Mouse (Mus musculus): ENCODE measurements around the gene Gm17509. TPM values are rescaled to one million over a fixed set of nuclear protein-coding genes. Genes with fewer than 3 reads are reported as not detected.

Gm17509 gene
- polyA plus RNA-seq, 1 experiment from 2014 or later = not detected

- Histone ChIP-seq H3K4me3 (ENCODE audit: low read length) (no peak overlapping the region), H3K36me3 (ENCODE audit: control insufficient read depth, insufficient read depth, low read length) (no peaks in the 10 kb centered on the region), H3K27me3 (replicated peaks; ENCODE audit: control insufficient read depth, insufficient read depth, low read length) (no peaks in the 10 kb centered on the region), H3K9me3 (ENCODE audit: control insufficient read depth, low read length) (no peaks in the 10 kb centered on the region), H3K27ac (ENCODE audit: low read length) (no peak overlapping the region), H3K4me1 (ENCODE audit: control insufficient read depth, insufficient read depth, low read length) (no peaks in the 10 kb centered on the region), H3K9ac (ENCODE audit: low read depth, low read length) (no peak overlapping the region), H3K4me2 (ENCODE audit: low read depth, low read length) (no peak overlapping the region)
- WGBS = 88% methylated on average over 8 of the region's 8 CpGs
- ATAC-seq = no peak
These were observed 12.9 kb upstream of the Gm17509 start for GRCm38 (mm10) chr13:117233808-117234207.

GRCm38 (mm10) chr13:117230371-117231110 is 9.7 kb upstream of the Gm17509 start:
- 74% methylated on average over 6 of the region's 6 CpGs for WGBS
- no peak overlapping the region for H3K9ac ChIP-seq (ENCODE audit: low read depth, low read length)
- H3K4me2 ChIP-seq (ENCODE audit: low read depth, low read length) = no peak overlapping the region
- H3K4me1 ChIP-seq (ENCODE audit: control insufficient read depth, insufficient read depth, low read length) = no peaks in the 10 kb centered on the region
- H3K27ac ChIP-seq (ENCODE audit: low read length) = no peak overlapping the region
- no peak for ATAC-seq
- no peak overlapping the region for H3K4me3 ChIP-seq (ENCODE audit: low read length)
- no peaks in the 10 kb centered on the region for H3K36me3 ChIP-seq (ENCODE audit: control insufficient read depth, insufficient read depth, low read length)
- H3K9me3 ChIP-seq (ENCODE audit: control insufficient read depth, low read length) = no peaks in the 10 kb centered on the region
- no peaks in the 10 kb centered on the region for H3K27me3 ChIP-seq (replicated peaks; ENCODE audit: control insufficient read depth, insufficient read depth, low read length)

DNA sequence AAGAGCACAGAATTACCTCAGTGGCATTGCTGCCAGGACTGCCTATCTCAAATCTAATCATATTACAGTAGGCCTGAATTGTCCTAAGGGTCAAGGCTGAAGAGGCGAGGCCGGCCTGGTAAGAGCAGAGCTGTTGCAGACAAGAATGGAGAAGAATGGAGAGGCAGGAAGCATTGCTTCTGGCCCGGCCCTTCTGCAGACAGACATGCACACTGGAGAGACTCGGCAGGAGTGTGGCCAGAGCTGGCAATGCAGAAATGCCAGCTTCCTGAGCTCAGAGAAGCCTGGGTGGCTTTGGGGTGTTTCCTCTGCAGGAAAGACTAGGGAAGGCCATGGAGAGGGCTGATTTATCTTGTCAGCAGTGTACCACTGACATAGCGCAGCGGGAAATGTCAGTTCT is 4.7 kb upstream of the Gm17509 start:
- H3K4me1 ChIP-seq (ENCODE audit: control insufficient read depth, insufficient read depth, low read length) = 0 out of 2 replicates have a peak, but pooled peaks cover 4% of the 10 kb centered on the region
- H3K4me3 ChIP-seq (ENCODE audit: low read length) = no peak overlapping the region
- ATAC-seq = no peak
- H3K9ac ChIP-seq (ENCODE audit: low read depth, low read length) = no peak overlapping the region
- no peaks in the 10 kb centered on the region for H3K36me3 ChIP-seq (ENCODE audit: control insufficient read depth, insufficient read depth, low read length)
- peaks cover 7% of the 10 kb centered on the region for H3K27me3 ChIP-seq (replicated peaks; ENCODE audit: control insufficient read depth, insufficient read depth, low read length)
- 66% methylated on average over 6 of the region's 6 CpGs for WGBS
- H3K4me2 ChIP-seq (ENCODE audit: low read depth, low read length) = no peak overlapping the region
- no peaks in the 10 kb centered on the region for H3K9me3 ChIP-seq (ENCODE audit: control insufficient read depth, low read length)
- no peak overlapping the region for H3K27ac ChIP-seq (ENCODE audit: low read length)

GRCm38 (mm10) chr13:117224901-117225300 is 4.0 kb upstream of the Gm17509 start:
- no peak overlapping the region for H3K27ac ChIP-seq (ENCODE audit: low read length)
- no peaks in the 10 kb centered on the region for H3K36me3 ChIP-seq (ENCODE audit: control insufficient read depth, insufficient read depth, low read length)
- WGBS = 53% methylated on average over 2 of the region's 2 CpGs
- no peak for ATAC-seq
- H3K9me3 ChIP-seq (ENCODE audit: control insufficient read depth, low read length) = no peaks in the 10 kb centered on the region
- H3K4me3 ChIP-seq (ENCODE audit: low read length) = no peak overlapping the region
- no peak overlapping the region for H3K4me2 ChIP-seq (ENCODE audit: low read depth, low read length)
- H3K27me3 ChIP-seq (replicated peaks; ENCODE audit: control insufficient read depth, insufficient read depth, low read length) = peaks cover 7% of the 10 kb centered on the region
- H3K9ac ChIP-seq (ENCODE audit: low read depth, low read length) = no peak overlapping the region
- 0 out of 2 replicates have a peak, but pooled peaks cover 7% of the 10 kb centered on the region for H3K4me1 ChIP-seq (ENCODE audit: control insufficient read depth, insufficient read depth, low read length)

GRCm38 (mm10) chr13:117223125-117223524 is 2.2 kb upstream of the Gm17509 start:
- no peak overlapping the region for H3K4me2 ChIP-seq (ENCODE audit: low read depth, low read length)
- 51% methylated on average over 5 of the region's 5 CpGs for WGBS
- H3K27me3 ChIP-seq (replicated peaks; ENCODE audit: control insufficient read depth, insufficient read depth, low read length) = peaks cover 13% of the 10 kb centered on the region
- no peak overlapping the region for H3K9ac ChIP-seq (ENCODE audit: low read depth, low read length)
- ATAC-seq = no peak
- no peak overlapping the region for H3K27ac ChIP-seq (ENCODE audit: low read length)
- H3K4me1 ChIP-seq (ENCODE audit: control insufficient read depth, insufficient read depth, low read length) = 0 out of 2 replicates have a peak, but pooled peaks cover 7% of the 10 kb centered on the region
- no peaks in the 10 kb centered on the region for H3K9me3 ChIP-seq (ENCODE audit: control insufficient read depth, low read length)
- no peaks in the 10 kb centered on the region for H3K36me3 ChIP-seq (ENCODE audit: control insufficient read depth, insufficient read depth, low read length)
- no peak overlapping the region for H3K4me3 ChIP-seq (ENCODE audit: low read length)

DNA sequence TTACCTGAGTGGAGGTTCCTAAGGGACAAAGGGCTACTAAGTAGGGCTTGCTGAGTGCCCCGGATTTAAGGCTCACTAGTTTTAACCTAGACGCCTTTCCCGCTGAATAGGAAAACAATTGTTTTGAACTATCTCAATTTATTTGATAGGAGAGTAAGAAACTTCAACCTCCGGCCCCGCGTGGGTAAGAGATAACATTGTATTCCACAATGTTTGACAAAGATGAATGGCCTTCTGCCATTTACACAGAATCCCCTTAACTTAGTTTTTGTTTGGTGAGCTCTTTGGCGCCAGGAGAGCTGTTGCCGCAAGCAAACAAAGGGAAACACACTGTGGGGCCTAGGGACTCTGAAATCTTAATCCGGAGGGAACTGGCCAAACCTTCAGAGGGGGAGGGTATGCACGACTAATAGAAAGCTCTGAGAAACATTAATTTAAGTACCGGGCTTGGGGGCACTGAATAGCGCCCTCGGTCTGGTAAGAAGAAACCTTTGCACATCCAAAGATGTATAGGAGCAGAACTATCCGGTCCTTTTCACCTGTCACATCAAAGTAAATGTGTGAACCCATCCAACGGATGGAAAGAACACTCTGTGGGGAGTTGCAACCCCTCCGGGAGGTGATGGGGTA is 889 bp downstream of the Gm17509 start:
- H3K27me3 ChIP-seq (replicated peaks; ENCODE audit: control insufficient read depth, insufficient read depth, low read length) = peaks cover 13% of the 10 kb centered on the region
- H3K9me3 ChIP-seq (ENCODE audit: control insufficient read depth, low read length) = no peaks in the 10 kb centered on the region
- 0 out of 2 replicates have a peak, but pooled peaks cover 7% of the 10 kb centered on the region for H3K4me1 ChIP-seq (ENCODE audit: control insufficient read depth, insufficient read depth, low read length)
- H3K36me3 ChIP-seq (ENCODE audit: control insufficient read depth, insufficient read depth, low read length) = no peaks in the 10 kb centered on the region
- no peak for ATAC-seq
- H3K4me2 ChIP-seq (ENCODE audit: low read depth, low read length) = peak overlapping the region; percentile 99
- H3K27ac ChIP-seq (ENCODE audit: low read length) = no peak overlapping the region
- WGBS = 13% methylated on average over 16 of the region's 16 CpGs
- H3K4me3 ChIP-seq (ENCODE audit: low read length) = peak overlapping the region; percentile 66
- H3K9ac ChIP-seq (ENCODE audit: low read depth, low read length) = 0 out of 2 replicates have a peak overlapping the region, but pooled peaks have one; percentile 64

DNA sequence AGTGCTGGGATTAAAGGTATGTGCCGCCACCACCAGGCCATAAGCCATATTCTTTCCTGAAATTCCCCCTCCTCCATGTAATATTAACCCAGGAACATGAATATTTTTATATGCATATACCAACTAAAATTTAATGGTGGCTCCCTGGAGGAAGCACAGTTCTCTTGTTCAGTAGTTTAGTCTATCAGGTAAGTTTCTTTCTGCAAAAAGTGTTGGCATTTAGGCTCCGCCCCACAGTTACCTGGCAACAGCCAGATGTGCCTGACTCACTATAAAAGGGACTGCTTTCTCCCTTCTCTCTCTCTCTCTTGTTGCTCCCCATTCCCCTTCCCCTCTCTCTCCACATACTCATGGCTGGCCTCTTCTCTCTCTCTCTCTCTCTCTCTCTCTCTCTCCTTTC is 2.8 kb downstream of the Gm17509 start:
- Histone ChIP-seq H3K9ac (ENCODE audit: low read depth, low read length) (no peak overlapping the region), H3K4me2 (ENCODE audit: low read depth, low read length) (no peak overlapping the region), H3K36me3 (ENCODE audit: control insufficient read depth, insufficient read depth, low read length) (no peaks in the 10 kb centered on the region), H3K4me3 (ENCODE audit: low read length) (no peak overlapping the region), H3K9me3 (ENCODE audit: control insufficient read depth, low read length) (no peaks in the 10 kb centered on the region), H3K27me3 (replicated peaks; ENCODE audit: control insufficient read depth, insufficient read depth, low read length) (peaks cover 13% of the 10 kb centered on the region), H3K27ac (ENCODE audit: low read length) (no peak overlapping the region), H3K4me1 (ENCODE audit: control insufficient read depth, insufficient read depth, low read length) (0 out of 2 replicates have a peak, but pooled peaks cover 7% of the 10 kb centered on the region)
- WGBS = 95% methylated on average over 2 of the region's 2 CpGs
- ATAC-seq = no peak

- H3K27ac ChIP-seq (ENCODE audit: low read length) = no peak overlapping the region
- no peak overlapping the region for H3K9ac ChIP-seq (ENCODE audit: low read depth, low read length)
- no peaks in the 10 kb centered on the region for H3K36me3 ChIP-seq (ENCODE audit: control insufficient read depth, insufficient read depth, low read length)
- no peaks in the 10 kb centered on the region for H3K9me3 ChIP-seq (ENCODE audit: control insufficient read depth, low read length)
- WGBS = 65% methylated on average over 11 of the region's 11 CpGs
- no peak overlapping the region for H3K4me2 ChIP-seq (ENCODE audit: low read depth, low read length)
- no peak for ATAC-seq
- no peak overlapping the region for H3K4me3 ChIP-seq (ENCODE audit: low read length)
- 0 out of 2 replicates have a peak, but pooled peaks cover 7% of the 10 kb centered on the region for H3K4me1 ChIP-seq (ENCODE audit: control insufficient read depth, insufficient read depth, low read length)
- peaks cover 13% of the 10 kb centered on the region for H3K27me3 ChIP-seq (replicated peaks; ENCODE audit: control insufficient read depth, insufficient read depth, low read length)
These were observed 3.3 kb downstream of the Gm17509 start for GRCm38 (mm10) chr13:117217621-117218020.

GRCm38 (mm10) chr13:117216752-117217363 is 4.0 kb downstream of the Gm17509 start:
- 28% methylated on average over 9 of the region's 9 CpGs for WGBS
- no peak overlapping the region for H3K4me2 ChIP-seq (ENCODE audit: low read depth, low read length)
- no peaks in the 10 kb centered on the region for H3K36me3 ChIP-seq (ENCODE audit: control insufficient read depth, insufficient read depth, low read length)
- H3K9me3 ChIP-seq (ENCODE audit: control insufficient read depth, low read length) = no peaks in the 10 kb centered on the region
- no peak overlapping the region for H3K9ac ChIP-seq (ENCODE audit: low read depth, low read length)
- H3K4me3 ChIP-seq (ENCODE audit: low read length) = no peak overlapping the region
- no peak for ATAC-seq
- 0 out of 2 replicates have a peak, but pooled peaks cover 7% of the 10 kb centered on the region for H3K4me1 ChIP-seq (ENCODE audit: control insufficient read depth, insufficient read depth, low read length)
- H3K27me3 ChIP-seq (replicated peaks; ENCODE audit: control insufficient read depth, insufficient read depth, low read length) = peaks cover 7% of the 10 kb centered on the region
- H3K27ac ChIP-seq (ENCODE audit: low read length) = no peak overlapping the region

Data from intestine, embryonic 16.5 days (tissue).